Mouse (Mus musculus) heart, postnatal 36 days (tissue): Measurements from ENCODE around the gene Tead3. TPM values are rescaled to one million over a fixed set of nuclear protein-coding genes. Genes with fewer than 3 reads are reported as not detected.
"Not testable (repeated sequence)": the region's sequence is repeated elsewhere in the genome, so short reads cannot be mapped to it uniquely, and the experiment has no call there.

Experiments
- DNase-seq, 2 experiments: peaks; one replicate each; pipeline ENCODE4 v3.0.0; 2021 to 2022
- intact Hi-C: fragments of 180-260 bp; cut with DNase I; formaldehyde crosslinking; loops from one replicate; pipeline ENCODE4 v1.15.1; 2025
- total RNA-seq, 2 experiments: library from RNA; stranded (reverse); gene quantifications; 2 replicates each; pipeline ENCODE4 v1.2.3; 2021

Tead3 gene
- total RNA-seq, 2 experiments from 2014 or later = 12.9 to 16.6 TPM

DNA sequence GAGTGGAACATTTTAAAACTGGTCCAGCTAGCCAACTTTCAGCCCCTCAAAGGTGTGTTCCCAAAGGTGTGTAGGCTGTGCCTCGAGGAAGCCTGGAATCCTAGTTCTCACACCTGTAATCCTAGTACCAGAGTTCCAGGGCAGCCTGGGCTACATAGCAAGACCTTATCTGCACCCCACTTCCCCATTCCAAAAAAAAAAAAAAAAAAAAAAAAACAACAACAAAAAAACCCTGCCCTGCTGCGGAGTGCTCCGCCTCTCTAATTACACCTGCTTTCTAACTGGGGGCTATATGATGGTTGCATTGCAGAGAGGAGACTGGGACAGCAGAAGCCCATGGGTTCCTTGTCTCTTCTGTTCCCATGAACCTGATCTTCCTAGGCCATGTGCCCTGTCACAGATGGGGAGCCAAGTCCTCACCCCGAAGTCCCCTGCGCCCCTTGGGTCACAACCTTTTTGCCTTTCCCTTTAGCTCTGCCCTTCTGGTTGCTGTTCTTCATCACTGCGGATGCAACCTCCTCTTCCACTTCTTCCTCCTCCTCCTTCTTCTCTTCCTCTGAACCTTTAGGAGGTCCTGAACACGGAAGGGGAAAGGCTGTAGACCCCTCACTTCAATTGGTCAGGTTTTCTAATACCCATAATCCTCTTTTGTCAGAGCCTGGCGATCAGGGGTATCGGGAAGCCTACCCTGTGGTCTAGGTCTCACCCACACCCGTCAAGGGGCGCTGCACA, 11.5 kb upstream of the Tead3 start:
- DNase-seq = no peak
- intact Hi-C loops = no loop called here

DNA sequence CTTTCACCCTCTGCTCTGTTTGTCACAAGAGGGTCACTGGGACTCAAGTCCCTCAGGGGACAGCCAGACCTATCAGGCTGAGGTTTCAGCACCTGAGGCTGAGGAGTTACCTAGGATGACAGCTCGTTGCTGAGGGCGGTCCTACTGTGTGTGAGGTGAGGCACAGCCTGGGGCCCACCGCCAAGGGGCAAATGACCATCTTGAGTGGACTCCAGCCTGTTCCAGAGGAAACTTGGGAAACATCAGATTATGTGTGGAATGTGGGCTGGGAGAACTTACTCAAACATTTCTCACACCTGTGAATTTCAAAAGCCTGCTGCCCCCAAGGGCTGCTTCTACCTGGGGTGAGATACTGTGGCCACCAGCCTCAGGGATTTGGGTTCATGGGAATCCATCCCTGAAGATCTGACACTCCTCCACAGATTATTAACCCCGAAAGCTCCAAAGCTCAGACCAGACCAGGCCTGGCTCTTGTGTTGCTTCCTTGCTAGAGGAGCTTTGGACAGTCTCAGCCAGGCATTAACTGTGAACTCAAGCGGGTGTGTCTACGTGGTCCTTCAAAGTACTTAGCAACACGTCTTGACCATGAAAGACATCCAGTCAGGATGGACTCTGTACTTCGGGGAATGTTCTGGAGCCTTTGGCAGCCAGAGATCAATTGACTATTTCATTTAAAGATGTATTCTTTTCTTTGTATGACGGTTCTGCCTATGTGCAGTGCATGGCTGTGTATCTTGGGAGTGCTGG, 10.1 kb upstream of the Tead3 start:
- intact Hi-C loops = no loop called here
- no peak for DNase-seq

DNA sequence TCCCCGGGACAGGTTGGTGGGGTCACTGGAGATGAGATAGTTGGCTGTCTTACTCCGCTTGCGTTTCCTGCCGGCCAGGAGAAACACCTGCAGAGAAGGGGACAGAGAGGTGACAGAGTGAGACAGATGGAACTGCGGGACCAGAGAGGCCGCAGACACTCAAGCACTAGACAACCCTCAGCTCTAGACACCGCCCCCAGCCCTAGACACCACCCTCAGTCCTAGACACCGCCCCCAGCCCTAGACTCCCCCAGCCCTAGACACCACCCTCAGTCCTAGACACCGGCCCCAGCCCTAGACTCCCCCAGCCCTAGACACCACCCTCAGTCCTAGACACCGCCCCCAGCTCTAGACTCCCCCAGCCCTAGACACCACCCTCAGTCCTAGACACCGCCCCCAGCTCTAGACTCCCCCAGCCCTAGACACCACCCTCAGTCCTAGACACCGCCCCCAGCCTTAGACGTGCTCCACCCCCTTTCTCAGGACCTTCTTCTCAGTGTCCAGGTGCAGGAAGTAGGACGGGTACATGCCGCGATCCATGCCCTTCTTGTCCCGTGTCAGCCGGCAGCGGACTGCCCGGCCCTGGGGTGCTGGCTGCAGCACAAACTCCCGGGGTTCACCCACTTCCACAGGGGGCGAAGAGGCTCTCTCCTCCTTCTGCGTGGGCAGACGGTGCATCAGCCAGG, 8.1 kb upstream of the Tead3 start:
- intact Hi-C loops, DNase-seq: not testable (repeated sequence)

GRCm38 (mm10) chr17:28355871-28356270, 5.3 kb upstream of the Tead3 start:
- DNase-seq = no peak
- intact Hi-C loops = no loop called here

DNA sequence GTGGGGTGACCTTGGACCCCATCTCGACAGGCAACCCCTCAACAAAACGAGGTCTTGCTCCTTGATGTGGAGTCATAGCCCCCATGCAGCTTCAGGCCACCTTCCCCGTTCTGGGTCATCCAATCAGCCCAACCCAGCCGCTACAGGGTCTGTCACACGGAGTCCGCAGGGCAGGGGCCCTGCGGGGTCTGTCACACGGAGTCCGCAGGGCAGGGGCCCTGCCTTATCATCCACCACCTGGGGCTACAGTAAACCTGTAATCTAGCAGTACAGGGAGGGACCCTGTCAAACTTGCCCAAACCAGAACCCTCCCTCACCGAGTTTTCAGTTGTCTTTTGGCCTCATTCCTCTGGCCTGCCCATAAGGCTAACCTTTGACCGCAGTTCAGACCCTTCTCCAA, 1.4 kb upstream of the Tead3 start:
- no peak for DNase-seq
- intact Hi-C loops = no loop called here

DNA sequence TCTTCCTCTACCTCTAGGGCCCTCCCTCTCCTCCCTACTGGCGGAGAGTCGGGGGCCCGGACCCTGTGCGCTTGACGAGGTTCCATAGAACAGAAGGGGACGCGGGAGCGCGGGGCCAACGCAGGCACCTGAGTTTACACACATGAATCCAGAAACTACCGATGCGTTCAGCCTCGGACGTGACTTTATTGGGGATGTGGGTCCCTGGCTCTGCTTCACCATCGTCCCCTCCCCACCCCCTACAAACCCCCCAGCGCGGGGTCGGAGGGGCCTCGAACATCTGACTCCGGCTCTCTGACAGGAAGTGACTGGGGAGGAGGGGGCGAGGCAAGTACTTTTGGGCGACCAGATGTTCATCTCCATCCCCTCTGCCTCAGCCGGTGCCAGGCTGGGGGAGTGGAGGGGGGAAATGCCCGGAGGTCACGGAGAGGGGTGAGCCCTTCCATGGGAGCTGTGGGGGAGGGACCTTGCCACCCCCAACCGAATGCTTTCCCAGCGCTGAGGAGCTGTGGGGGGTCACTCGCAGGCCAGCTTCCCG, 805 bp upstream of the Tead3 start:
- intact Hi-C loops = no loop called here
- DNase-seq = no peak

DNA sequence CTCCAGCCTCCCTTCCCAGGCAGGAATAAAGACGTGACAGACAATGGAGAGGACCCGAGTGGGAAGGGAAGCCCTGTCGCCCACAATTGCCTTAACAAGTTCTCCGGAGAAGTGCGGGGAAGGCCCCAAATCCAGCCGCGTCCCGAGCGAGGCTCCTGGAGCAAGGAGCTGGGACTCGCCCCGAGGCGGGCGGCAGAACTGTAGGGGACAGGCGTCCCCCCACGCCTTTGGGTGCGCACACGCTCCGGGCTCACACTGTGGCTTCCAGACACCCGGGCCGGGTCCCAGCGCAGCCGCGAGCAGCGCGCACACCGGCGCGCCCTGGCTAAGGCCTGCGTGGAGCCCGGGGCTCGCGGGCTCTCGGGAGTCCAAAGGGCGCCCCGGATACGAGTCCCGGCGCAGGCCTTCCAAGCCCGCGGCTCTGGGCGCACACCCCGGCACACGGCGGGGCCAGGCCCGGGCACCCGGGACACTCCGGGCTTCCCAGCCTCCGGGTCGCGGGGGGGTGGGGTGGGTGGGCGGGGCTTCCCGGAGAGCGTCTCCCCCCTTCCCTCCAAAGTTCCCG, 634 bp downstream of the Tead3 start:
- DNase-seq = peak in 1 of 2 experiments; percentile 79
- intact Hi-C loops = no loop called here

DNA sequence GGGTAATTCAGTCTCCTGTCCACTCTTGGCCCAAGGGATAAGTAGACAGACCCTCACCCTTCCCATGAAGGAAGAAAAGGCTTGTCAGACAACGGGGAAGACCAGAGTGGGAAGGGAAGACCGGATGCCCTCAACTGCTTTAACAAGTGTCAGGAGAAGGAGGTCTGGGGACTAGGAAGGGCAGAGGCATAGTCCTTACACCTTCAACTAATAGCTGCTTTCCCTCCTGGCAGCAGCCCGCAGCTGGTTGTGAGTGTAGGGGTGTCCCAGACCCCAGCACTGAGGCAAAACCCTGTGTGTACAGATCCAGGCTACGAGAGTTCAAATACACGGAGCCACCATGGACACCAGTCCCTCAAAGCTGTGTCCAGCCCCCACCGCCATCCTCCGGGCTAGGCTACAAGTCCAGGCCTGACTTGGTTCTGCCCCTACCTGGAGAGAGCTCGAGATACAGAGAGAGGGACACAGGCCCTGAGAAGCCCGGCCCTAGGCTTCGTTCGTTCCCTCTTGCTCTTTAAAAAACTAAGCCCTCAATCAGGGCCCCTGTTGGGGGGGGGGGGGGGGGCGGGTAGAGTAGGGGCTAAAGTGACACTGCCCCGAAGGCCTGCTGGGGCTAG, 1.2 kb downstream of the Tead3 start:
- DNase-seq = no peak
- intact Hi-C loops = no loop called here

DNA sequence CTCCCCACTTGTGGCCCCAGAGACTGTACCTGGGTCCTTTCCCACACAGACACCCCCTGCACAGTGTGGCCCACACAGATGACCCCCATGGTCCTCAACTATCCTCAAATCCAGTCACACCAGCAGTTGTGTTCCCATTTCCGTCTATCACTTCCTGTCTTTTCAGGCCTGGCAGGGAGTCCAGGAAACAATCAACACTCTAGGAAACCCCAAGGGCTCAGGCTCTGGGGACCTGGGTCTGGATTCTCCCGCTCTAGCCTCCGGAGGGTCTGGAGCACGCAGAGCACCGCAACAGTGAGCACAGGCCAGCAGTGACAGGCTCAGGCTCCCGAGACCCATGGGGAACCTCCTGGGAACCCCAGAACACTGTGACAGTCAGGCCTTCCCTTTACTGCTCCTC, 2.4 kb downstream of the Tead3 start:
- intact Hi-C loops = no loop called here
- no peak for DNase-seq

DNA sequence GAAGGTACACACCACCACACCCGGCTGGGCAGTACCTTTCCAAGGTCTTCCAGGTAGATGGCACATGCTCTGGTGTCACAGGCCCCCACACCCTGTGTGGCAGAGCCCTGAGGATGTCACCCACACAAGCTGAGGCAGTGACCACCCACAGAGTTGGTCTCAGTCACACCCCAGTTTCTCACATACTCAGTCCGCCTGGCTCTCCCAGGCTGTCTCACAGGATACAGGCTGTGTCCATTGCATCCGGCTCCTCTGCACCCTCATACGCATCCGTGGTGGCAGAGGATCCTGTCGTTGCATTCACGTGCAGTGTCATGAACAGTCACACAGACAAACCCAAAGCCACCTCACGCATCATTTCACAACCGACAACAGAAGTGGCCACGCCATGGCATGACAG, 3.3 kb downstream of the Tead3 start:
- DNase-seq = no peak
- intact Hi-C loops = no loop called here

GRCm38 (mm10) chr17:28345882-28346281, 4.7 kb downstream of the Tead3 start:
- intact Hi-C loops = no loop called here
- no peak for DNase-seq

DNA sequence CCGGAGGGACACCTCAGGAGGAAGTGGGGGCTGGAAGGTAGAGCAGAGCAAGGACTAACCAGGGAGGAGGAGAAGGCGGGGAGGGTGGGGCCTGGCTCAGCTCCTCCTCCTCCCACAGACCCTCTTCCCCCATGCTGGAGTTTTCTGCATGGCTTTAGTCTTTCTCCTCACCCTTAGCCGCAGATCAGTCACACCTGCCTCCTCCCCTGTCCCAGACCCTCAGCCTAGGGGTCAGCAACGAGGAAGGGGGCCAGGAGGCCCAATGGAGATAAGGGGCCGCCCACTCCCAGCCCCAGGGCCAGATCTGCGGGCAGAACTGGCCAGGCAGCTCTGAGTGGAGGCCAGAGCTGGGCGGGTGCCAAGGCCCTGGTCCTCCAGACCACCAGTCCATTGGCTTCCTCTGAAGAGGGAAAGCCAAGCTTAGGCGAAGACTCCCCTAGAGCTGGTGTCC, 5.3 kb downstream of the Tead3 start:
- no peak for DNase-seq
- intact Hi-C loops = no loop called here

DNA sequence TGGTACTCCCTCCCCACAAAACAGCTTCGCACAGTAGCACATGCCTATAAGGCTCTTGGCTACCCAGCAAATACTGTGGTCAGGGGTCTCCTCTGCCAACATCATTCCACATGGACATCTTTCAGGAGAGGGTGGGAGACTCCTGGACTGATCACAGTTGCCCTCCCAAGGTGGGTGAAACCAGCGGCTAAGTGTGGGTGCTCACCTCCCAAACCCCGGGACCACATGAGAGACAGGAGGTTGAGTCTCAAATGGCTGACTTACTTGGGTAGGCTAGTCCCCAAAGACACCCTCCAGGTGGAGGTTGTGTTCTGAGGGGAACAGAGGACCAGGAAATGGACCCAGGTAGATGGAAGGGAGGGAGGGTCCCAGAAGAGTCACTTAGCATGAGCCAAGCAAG, 5.9 kb downstream of the Tead3 start:
- no peak for DNase-seq
- intact Hi-C loops = no loop called here

GRCm38 (mm10) chr17:28344050-28344607, 6.5 kb downstream of the Tead3 start:
- DNase-seq = no peak
- intact Hi-C loops = no loop called here

DNA sequence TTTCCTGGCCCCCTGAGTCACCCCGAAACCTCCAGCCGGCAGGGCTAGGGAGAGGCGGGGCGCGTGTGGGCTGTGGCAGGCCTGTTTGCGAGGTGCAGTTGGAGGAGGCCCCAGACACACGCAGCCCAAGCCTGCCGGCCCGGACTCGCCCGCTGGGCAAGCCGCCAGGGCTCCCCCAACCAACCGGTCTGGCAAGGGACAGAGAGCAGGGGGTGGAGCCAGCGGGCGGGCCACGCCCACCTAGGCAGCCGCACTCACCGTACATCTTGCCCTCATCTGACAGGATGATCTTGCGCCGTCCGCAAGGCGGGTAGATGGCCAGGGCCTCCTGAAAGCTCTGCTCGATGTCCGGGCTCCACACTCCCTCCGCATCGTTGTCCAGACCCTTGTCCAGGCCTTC, 9.5 kb downstream of the Tead3 start:
- intact Hi-C loops = no loop called here
- DNase-seq = peak; percentile 64 to 75

- DNase-seq = no peak
- intact Hi-C loops = no loop called here
These were observed 10.0 kb downstream of the Tead3 start for GRCm38 (mm10) chr17:28340578-28340977.

DNA sequence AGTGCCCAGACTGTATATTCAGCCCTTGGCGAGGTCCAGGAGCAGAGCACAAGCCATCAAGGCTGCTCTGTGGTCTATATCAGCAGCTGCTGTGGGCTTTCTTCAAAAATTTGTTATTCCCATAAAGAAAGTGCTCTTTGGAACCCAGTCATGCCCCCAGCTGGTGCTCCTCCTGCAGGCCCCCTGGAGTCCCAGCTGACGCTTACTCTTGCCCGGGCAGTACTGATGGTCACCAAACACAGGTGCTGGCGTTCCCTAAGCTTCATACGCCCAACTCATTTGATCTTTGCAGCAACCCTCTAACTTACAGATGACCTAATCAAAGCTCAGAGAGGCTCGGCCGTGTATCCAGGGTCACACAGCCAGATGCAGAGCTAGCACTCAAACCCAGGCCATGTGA, 13.1 kb downstream of the Tead3 start:
- intact Hi-C loops = no loop called here
- no peak for DNase-seq

DNA sequence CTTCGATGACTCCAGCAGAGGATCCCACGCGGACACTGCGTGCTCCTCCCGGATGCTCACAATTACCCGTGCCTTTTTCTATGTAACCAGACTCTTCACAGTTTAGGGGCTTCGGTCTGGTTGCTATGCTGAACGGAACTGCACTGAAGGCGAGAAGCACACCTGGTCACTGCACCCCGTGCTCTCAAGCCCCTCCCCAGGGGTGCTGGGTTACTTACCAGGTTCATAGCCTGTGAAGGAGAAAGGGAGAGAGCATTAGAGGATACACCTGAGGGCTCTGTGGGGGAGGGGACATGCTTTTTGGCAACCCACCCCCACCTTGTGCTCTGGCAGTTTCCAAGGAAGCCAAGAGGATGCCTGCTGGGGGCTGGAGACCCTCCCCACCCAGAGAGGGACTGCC, 15.3 kb downstream of the Tead3 start:
- no peak for DNase-seq
- intact Hi-C loops = no loop called here

DNA sequence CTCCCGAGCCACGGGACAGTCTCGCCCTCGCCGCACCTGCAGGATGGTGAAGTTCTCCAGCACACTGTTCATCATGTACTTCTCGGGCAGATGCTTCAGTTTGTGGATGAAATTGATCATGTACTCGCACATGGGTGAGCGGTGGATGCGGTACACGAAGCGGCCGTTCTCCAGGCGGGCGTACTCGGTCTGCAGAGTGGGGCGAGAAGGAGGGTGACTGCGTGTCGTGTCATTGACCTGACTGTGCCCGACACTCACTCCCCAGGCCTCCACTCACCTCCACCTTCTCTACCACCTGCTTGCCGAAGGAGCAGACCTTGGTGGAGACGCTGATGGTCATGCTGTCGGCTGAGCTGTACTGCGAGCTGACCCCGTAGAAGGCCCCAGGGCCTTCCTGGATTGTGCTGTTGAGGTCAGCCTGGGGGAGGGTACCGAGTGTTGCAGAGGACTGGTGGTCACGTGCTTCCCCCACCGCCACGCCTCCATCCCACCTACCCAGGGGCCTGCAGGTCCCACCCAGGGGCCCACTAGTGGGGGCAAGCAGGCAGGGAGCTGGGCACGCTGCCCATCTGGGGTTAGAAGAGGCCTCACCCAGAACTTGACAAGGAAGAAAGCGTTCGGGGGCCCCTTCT, 17.6 kb downstream of the Tead3 start:
- DNase-seq = no peak
- intact Hi-C loops = no loop called here
